Mouse (Mus musculus): ENCODE data around the gene Pla2r1. TPM values are rescaled to one million over a fixed set of nuclear protein-coding genes. Genes with fewer than 3 reads are reported as not detected.
A peak's percentile ranks its signal among the peaks of the same experiment; 100 is the strongest.

Gene Pla2r1
- polyA plus RNA-seq, 1 experiment from 2014 or later = 2.5 TPM

DNA sequence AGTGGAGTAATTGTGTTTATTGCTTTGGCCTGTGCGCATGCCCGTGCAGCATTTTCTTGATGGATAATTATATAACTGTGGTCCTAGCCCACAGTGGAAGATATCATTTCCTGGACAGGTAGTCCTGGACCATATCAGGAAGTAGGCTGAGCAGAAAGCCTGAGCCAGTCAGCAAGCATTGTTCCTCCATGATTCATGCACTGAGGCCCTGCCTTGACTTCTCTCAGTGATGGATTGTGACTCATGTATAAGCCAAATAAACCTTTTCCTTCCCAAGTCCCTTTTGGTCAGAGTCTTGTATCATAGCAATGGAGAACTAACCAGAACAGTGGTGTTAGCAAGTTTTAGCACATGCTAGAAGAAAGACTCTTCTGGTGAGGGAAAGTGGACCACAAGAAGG, 3.3 kb downstream of the Pla2r1 start:
- Histone ChIP-seq H3K9ac (replicated peaks; ENCODE audit: low read length) (no peak overlapping the region), H3K27ac (replicated peaks; ENCODE audit: low read depth, low read length) (no peak overlapping the region), H3K36me3 (replicated peaks; ENCODE audit: control insufficient read depth, insufficient read depth, low read depth, low read length) (no peaks in the 10 kb centered on the region), H3K4me2 (ENCODE audit: low read depth, low read length) (no peak overlapping the region), H3K9me3 (replicated peaks; ENCODE audit: control insufficient read depth, low read length) (no peaks in the 10 kb centered on the region), H3K27me3 (ENCODE audit: control insufficient read depth, insufficient read depth, low read length) (no peaks in the 10 kb centered on the region), H3K4me1 (ENCODE audit: control insufficient read depth, insufficient read depth, low read length) (no peaks in the 10 kb centered on the region), H3K4me3 (ENCODE audit: low read depth, low read length) (no peak overlapping the region)
- ATAC-seq (replicated peaks; ENCODE audit: insufficient number of reproducible peaks, low FRiP score, low TSS enrichment, low read depth) (no peak), DNase-seq (ENCODE audit: low spot score) (no peak)
- 89% methylated on average over 2 of the region's 2 CpGs for WGBS

DNA sequence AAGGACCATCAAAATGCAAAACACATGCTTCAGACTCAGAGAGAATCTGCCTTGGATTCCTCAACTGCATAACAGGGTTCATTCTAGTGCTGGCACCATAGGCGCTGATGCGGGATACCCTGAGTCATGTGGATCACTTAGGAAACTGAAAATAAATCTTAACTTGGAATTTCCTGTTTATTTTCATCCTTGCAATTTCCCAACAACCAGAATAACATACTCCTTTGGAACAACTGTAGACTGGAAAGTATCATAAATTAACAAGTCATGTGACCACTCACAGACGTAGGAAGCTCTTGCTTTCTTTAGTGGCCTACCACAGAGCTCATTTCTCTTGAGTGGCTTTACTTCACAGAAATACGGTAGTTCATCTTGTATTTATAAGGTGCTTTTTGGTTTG, 7.0 kb downstream of the Pla2r1 start:
- Histone ChIP-seq H3K4me1 (ENCODE audit: control insufficient read depth, insufficient read depth, low read length) (no peaks in the 10 kb centered on the region), H3K27me3 (ENCODE audit: control insufficient read depth, insufficient read depth, low read length) (no peaks in the 10 kb centered on the region), H3K4me3 (ENCODE audit: low read depth, low read length) (no peak overlapping the region), H3K9me3 (replicated peaks; ENCODE audit: control insufficient read depth, low read length) (no peaks in the 10 kb centered on the region), H3K36me3 (replicated peaks; ENCODE audit: control insufficient read depth, insufficient read depth, low read depth, low read length) (no peaks in the 10 kb centered on the region), H3K4me2 (ENCODE audit: low read depth, low read length) (no peak overlapping the region), H3K9ac (replicated peaks; ENCODE audit: low read length) (no peak overlapping the region), H3K27ac (replicated peaks; ENCODE audit: low read depth, low read length) (no peak overlapping the region)
- ATAC-seq (replicated peaks; ENCODE audit: insufficient number of reproducible peaks, low FRiP score, low TSS enrichment, low read depth) (no peak), DNase-seq (ENCODE audit: low spot score) (no peak)
- 80% methylated on average over 4 of the region's 4 CpGs for WGBS

GRCm38 (mm10) chr2:60544006-60544405, 9.1 kb downstream of the Pla2r1 start:
- peak; percentile 11 for DNase-seq (ENCODE audit: low spot score)
- no peak for ATAC-seq (replicated peaks; ENCODE audit: insufficient number of reproducible peaks, low FRiP score, low TSS enrichment, low read depth)
- H3K4me2 ChIP-seq (ENCODE audit: low read depth, low read length) = no peak overlapping the region
- H3K9me3 ChIP-seq (replicated peaks; ENCODE audit: control insufficient read depth, low read length) = no peaks in the 10 kb centered on the region
- no peaks in the 10 kb centered on the region for H3K27me3 ChIP-seq (ENCODE audit: control insufficient read depth, insufficient read depth, low read length)
- H3K9ac ChIP-seq (replicated peaks; ENCODE audit: low read length) = no peak overlapping the region
- no peaks in the 10 kb centered on the region for H3K4me1 ChIP-seq (ENCODE audit: control insufficient read depth, insufficient read depth, low read length)
- H3K27ac ChIP-seq (replicated peaks; ENCODE audit: low read depth, low read length) = no peak overlapping the region; the same call in 1 of the 2 replicates
- H3K36me3 ChIP-seq (replicated peaks; ENCODE audit: control insufficient read depth, insufficient read depth, low read depth, low read length) = no peaks in the 10 kb centered on the region
- WGBS = 50% methylated on average over 5 of the region's 5 CpGs
- no peak overlapping the region for H3K4me3 ChIP-seq (ENCODE audit: low read depth, low read length)

- Histone ChIP-seq H3K9ac (replicated peaks; ENCODE audit: low read length) (no peak overlapping the region), H3K27ac (replicated peaks; ENCODE audit: low read depth, low read length) (no peak overlapping the region), H3K4me3 (ENCODE audit: low read depth, low read length) (no peak overlapping the region), H3K4me1 (ENCODE audit: control insufficient read depth, insufficient read depth, low read length) (no peaks in the 10 kb centered on the region), H3K4me2 (ENCODE audit: low read depth, low read length) (no peak overlapping the region), H3K27me3 (ENCODE audit: control insufficient read depth, insufficient read depth, low read length) (no peaks in the 10 kb centered on the region), H3K36me3 (replicated peaks; ENCODE audit: control insufficient read depth, insufficient read depth, low read depth, low read length) (no peaks in the 10 kb centered on the region), H3K9me3 (replicated peaks; ENCODE audit: control insufficient read depth, low read length) (no peaks in the 10 kb centered on the region)
- 48% methylated on average over 5 of the region's 5 CpGs for WGBS
- ATAC-seq (replicated peaks; ENCODE audit: insufficient number of reproducible peaks, low FRiP score, low TSS enrichment, low read depth) = no peak
- no peak for DNase-seq (ENCODE audit: low spot score)
Observed at GRCm38 (mm10) chr2:60541745-60542144, 11.4 kb downstream of the Pla2r1 start.

DNA sequence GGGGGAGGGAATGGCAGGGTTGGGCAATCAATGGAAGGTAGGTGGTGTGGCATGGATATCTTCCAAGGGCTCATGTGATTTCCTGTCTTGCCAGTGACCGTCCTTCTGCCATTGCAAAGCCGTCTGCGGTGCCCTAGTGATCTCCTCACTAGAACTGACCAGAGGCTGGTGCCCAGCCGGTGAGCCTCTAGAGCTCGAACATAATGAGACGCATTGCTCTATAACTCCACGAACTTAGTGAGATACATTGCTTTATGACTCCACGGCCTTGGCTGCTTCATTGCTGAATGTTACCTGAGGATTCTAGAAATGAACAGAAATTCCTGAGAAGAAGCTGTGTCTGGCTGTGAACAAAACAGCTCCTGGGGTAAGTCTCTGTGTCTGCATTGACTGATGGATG, 12.8 kb downstream of the Pla2r1 start:
- no peak overlapping the region for H3K4me2 ChIP-seq (ENCODE audit: low read depth, low read length)
- no peaks in the 10 kb centered on the region for H3K36me3 ChIP-seq (replicated peaks; ENCODE audit: control insufficient read depth, insufficient read depth, low read depth, low read length)
- WGBS = 91% methylated on average over 8 of the region's 8 CpGs
- no peak overlapping the region for H3K9ac ChIP-seq (replicated peaks; ENCODE audit: low read length)
- H3K27ac ChIP-seq (replicated peaks; ENCODE audit: low read depth, low read length) = no peak overlapping the region
- no peak overlapping the region for H3K4me3 ChIP-seq (ENCODE audit: low read depth, low read length)
- H3K4me1 ChIP-seq (ENCODE audit: control insufficient read depth, insufficient read depth, low read length) = no peaks in the 10 kb centered on the region
- no peak for DNase-seq (ENCODE audit: low spot score)
- no peaks in the 10 kb centered on the region for H3K9me3 ChIP-seq (replicated peaks; ENCODE audit: control insufficient read depth, low read length)
- no peaks in the 10 kb centered on the region for H3K27me3 ChIP-seq (ENCODE audit: control insufficient read depth, insufficient read depth, low read length)
- no peak for ATAC-seq (replicated peaks; ENCODE audit: insufficient number of reproducible peaks, low FRiP score, low TSS enrichment, low read depth)

- Histone ChIP-seq H3K36me3 (replicated peaks; ENCODE audit: control insufficient read depth, insufficient read depth, low read depth, low read length) (no peaks in the 10 kb centered on the region), H3K4me1 (ENCODE audit: control insufficient read depth, insufficient read depth, low read length) (no peaks in the 10 kb centered on the region), H3K4me3 (ENCODE audit: low read depth, low read length) (no peak overlapping the region), H3K27ac (replicated peaks; ENCODE audit: low read depth, low read length) (no peak overlapping the region), H3K27me3 (ENCODE audit: control insufficient read depth, insufficient read depth, low read length) (no peaks in the 10 kb centered on the region), H3K4me2 (ENCODE audit: low read depth, low read length) (no peak overlapping the region), H3K9me3 (replicated peaks; ENCODE audit: control insufficient read depth, low read length) (no peaks in the 10 kb centered on the region), H3K9ac (replicated peaks; ENCODE audit: low read length) (no peak overlapping the region)
- no peak for DNase-seq (ENCODE audit: low spot score)
- WGBS = 76% methylated on average over 5 of the region's 5 CpGs
- no peak for ATAC-seq (replicated peaks; ENCODE audit: insufficient number of reproducible peaks, low FRiP score, low TSS enrichment, low read depth)
Observed at GRCm38 (mm10) chr2:60538710-60539109, 14.4 kb downstream of the Pla2r1 start.

- H3K4me3 ChIP-seq (ENCODE audit: low read depth, low read length) = no peak overlapping the region
- WGBS = 88% methylated on average over 4 of the region's 4 CpGs
- no peak overlapping the region for H3K9ac ChIP-seq (replicated peaks; ENCODE audit: low read length)
- H3K9me3 ChIP-seq (replicated peaks; ENCODE audit: control insufficient read depth, low read length) = no peaks in the 10 kb centered on the region
- no peaks in the 10 kb centered on the region for H3K27me3 ChIP-seq (ENCODE audit: control insufficient read depth, insufficient read depth, low read length)
- no peaks in the 10 kb centered on the region for H3K36me3 ChIP-seq (replicated peaks; ENCODE audit: control insufficient read depth, insufficient read depth, low read depth, low read length)
- DNase-seq (ENCODE audit: low spot score) (no peak), ATAC-seq (replicated peaks; ENCODE audit: insufficient number of reproducible peaks, low FRiP score, low TSS enrichment, low read depth) (no peak)
- no peaks in the 10 kb centered on the region for H3K4me1 ChIP-seq (ENCODE audit: control insufficient read depth, insufficient read depth, low read length)
- no peak overlapping the region for H3K27ac ChIP-seq (replicated peaks; ENCODE audit: low read depth, low read length)
- no peak overlapping the region for H3K4me2 ChIP-seq (ENCODE audit: low read depth, low read length)
Observed at GRCm38 (mm10) chr2:60538274-60538673, 14.8 kb downstream of the Pla2r1 start.

- no peaks in the 10 kb centered on the region for H3K27me3 ChIP-seq (ENCODE audit: control insufficient read depth, insufficient read depth, low read length)
- no peaks in the 10 kb centered on the region for H3K9me3 ChIP-seq (replicated peaks; ENCODE audit: control insufficient read depth, low read length)
- no peak overlapping the region for H3K9ac ChIP-seq (replicated peaks; ENCODE audit: low read length)
- no peak overlapping the region for H3K4me2 ChIP-seq (ENCODE audit: low read depth, low read length)
- H3K4me3 ChIP-seq (ENCODE audit: low read depth, low read length) = no peak overlapping the region
- no peaks in the 10 kb centered on the region for H3K4me1 ChIP-seq (ENCODE audit: control insufficient read depth, insufficient read depth, low read length)
- no peak overlapping the region for H3K27ac ChIP-seq (replicated peaks; ENCODE audit: low read depth, low read length)
- no peak for ATAC-seq (replicated peaks; ENCODE audit: insufficient number of reproducible peaks, low FRiP score, low TSS enrichment, low read depth)
- 87% methylated on average over 8 of the region's 8 CpGs for WGBS
- DNase-seq (ENCODE audit: low spot score) = no peak
- no peaks in the 10 kb centered on the region for H3K36me3 ChIP-seq (replicated peaks; ENCODE audit: control insufficient read depth, insufficient read depth, low read depth, low read length)
Observed at GRCm38 (mm10) chr2:60534755-60535154, 18.4 kb downstream of the Pla2r1 start.

Measured in embryonic facial prominence, embryonic 11.5 days (tissue).